Mouse (Mus musculus): ENCODE measurements around the gene Vill.

Gene Vill

DNA sequence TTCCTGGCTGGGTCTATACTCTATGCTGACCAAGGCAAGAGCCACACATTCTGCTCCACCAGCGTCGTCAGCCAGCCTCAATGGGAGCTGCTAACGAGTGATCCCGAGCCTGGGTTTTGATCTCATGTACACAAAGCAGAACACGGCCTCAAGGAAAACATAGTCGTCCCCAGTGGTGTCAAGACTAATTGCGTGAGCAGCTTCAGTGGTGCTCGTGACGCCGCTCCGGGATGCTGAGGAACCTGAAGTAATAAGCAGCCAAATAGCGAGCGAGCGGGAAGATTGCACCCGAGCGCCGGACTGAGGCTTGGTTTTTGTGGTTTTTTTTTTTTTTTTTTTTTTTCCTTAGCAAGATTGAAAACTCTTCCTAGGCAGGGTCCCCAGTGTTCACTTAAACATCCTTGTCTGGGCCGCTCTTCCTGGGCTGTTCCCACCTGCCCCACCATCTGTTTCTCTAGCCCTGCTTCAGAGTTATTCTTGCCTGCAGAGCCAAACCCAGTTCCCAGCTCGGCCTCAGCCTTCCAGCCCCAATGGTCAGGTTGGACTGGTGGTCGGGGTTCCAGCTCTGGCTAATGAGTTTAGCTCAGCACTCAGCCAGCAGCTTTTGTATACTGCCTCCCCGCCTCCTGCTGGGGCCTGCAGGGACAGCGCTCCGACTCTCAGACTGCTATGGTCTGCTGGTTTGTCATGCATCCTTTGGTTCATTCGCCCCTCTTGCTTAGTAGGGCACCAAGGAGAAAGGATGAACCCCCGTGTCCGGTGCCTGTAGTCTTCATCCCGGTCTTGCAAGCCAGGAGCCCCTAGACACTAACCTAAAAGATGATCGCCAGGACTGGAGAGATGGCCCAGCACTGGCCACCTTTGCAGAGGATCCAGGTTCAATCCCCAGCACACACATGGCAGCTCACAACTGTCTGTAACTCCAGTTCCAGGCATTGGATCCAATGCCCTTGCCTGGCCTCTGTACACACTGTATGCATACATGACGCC lies 17.6 kb upstream of the Vill start:
- no peak for DNase-seq (ENCODE audit: low spot score)

DNA sequence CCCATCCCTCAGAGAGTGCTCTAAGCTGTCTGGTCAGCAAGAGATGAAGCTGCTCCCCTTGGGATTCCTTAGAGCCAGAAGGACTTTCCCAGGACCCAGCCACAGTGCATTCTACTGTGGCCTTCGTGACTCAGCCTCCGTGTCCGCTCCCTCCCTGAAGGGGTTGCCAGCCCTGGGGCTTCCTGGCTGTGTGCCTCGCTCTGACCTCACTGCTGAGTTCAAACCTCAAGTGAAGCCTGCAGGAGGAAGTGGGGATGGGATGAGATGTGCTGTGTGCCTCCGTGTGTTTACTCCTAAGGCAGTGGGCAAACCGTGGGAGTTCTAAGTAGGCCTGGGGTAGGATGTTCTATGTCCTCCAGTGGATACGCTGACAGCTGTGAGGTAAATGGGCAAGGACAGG lies 16.7 kb upstream of the Vill start:
- no peak for DNase-seq (ENCODE audit: low spot score)

- DNase-seq (ENCODE audit: low spot score) = no peak
These were observed 15.4 kb upstream of the Vill start for GRCm38 (mm10) chr9:119037076-119037730.

DNA sequence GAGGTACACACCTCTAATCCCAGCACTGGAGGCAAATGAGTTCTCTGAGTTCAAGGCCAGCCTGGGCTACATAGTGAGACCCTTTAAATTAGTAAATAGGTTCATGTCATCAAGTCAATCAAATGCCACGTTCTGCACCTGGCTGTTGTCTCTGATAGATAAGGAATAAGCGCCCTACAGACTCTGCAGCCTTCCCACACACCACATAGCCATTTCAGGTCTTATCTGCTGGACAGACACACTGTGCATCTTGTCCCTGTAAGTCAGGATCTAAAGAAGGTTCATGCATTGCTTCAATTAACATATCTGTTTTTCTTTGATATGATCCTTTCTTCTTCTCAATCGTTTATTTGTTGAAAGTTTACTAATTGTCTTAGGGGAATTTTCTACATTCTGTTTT lies 14.0 kb upstream of the Vill start:
- DNase-seq (ENCODE audit: low spot score) = no peak

DNA sequence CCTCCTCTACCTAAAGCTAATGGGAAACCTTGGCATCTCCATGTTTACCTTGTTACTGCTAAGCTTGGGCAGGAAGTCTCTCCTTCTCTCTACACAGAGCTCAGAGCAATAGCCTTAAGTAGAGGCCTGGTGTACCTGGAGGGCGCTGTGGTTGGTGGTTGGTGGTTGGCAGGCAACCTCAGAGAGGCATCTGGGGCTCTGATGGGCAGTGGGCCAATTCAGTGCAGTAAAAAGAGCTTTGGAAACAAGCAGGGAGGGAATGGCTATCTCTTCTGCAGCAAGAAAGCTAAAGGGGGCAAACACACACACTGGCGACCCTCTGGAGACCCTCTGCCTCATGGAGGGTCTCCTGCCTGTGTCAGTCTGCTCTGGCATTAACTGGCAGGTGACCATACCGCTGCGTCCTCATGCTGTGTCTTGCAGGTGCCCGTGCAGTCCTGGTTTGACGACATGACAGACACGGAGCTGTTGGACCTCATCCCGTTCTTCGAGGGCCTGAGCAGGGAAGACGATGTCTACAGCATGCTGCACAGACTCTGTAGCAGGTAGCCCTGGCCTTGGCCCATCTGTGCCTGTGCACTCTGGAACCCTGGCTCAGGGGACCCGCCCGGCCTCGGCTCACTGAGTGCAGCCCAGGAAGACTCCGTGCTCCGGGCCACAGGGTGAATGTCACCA lies 12.3 kb upstream of the Vill start:
- DNase-seq (ENCODE audit: low spot score) = no peak

GRCm38 (mm10) chr9:119048182-119048903 lies 4.2 kb upstream of the Vill start:
- no peak for DNase-seq (ENCODE audit: low spot score)

- no peak for DNase-seq (ENCODE audit: low spot score)
These were observed 1.4 kb upstream of the Vill start for GRCm38 (mm10) chr9:119051158-119051557.

DNA sequence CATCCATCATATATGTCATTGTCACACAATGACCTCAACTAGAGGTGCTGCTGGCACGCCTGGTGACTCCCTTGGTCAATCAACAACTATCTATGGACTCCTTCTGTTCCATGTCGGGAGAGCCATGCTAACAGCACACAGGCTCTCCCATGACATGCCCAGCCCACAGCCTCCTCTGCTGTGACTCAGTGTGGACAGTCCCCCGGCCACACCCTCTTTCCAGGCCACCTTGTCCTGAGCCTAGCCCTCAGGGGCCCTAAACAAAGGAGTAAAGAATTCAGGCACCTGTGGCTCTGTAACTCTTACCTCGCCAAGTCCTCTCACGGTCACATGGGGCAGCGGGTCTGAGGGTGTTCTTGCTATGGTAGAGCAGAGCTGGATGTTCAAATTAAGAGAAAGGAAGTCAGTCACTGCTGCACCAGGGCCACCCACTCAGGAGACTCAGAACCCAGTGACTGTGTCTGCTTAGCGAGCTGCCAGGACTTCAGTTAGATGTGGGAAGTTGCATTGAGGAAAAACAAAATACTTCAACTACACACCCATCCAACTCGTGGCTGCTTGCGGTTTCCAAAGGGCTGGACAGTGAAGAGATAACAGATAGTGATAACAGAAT lies 1.5 kb downstream of the Vill start:
- DNase-seq (ENCODE audit: low spot score) = no peak

GRCm38 (mm10) chr9:119055336-119055735 lies 2.8 kb downstream of the Vill start:
- DNase-seq (ENCODE audit: low spot score) = no peak

DNA sequence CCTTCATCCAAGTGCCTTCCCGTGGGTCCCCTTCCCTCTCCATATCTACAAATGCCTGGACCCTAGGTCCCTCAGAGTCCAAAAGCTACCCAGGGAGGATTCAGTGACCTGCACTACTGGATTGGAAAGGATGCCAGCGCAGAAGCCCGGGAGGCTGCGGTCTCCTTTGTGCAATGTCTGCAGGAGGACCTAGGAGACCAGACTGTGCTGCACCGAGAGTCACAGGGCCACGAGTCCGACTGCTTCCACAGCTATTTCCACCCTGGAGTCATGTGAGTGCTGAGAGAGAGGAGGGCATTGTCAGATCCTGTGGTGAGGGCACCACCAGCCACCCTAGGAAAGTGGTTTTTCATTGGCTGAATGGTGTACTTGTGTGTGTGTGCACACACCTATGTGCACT lies 5.7 kb downstream of the Vill start:
- no peak for DNase-seq (ENCODE audit: low spot score)

GRCm38 (mm10) chr9:119060701-119061100 lies 8.1 kb downstream of the Vill start:
- no peak for DNase-seq (ENCODE audit: low spot score)

- no peak for DNase-seq (ENCODE audit: low spot score)
These were observed 10.6 kb downstream of the Vill start for GRCm38 (mm10) chr9:119063036-119063644.

- DNase-seq (ENCODE audit: low spot score) = no peak
These were observed 11.7 kb downstream of the Vill start for GRCm38 (mm10) chr9:119064296-119064695.

- DNase-seq (ENCODE audit: low spot score) = peak; percentile 89
These were observed 15.0 kb downstream of the Vill start for GRCm38 (mm10) chr9:119067601-119068000.

GRCm38 (mm10) chr9:119068266-119068665 lies 15.7 kb downstream of the Vill start:
- no peak for DNase-seq (ENCODE audit: low spot score)

DNA sequence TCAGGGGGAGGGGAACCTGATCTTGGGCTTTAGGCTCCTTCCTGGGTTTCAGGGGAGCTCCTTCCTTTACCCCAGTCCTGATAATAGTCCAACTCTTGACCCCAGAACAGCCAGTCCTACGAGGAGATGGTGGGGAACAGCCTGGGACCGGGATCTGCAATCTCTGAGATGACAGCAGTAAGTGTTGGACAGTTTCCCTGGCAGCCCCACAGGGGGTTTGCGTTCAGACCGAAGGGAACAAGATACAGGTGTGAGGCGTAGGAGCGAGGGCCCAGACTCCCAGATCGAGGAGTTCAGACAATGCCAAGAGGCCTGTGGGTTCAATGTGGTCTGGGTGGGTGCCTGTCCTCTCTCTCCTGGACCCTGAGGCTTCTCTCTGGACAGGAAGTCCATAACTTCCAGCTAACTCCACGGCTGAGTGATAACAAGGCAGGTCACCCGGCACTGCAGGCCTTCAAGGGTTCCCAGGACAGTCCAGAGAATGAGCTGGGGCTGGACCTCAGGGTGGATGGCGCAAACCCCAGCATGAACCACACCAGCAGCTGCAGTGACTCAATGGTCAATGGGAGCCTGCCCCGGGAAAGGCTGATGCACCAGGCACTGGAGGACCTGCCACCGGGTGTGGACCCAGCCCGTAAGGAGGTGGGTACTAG lies 17.7 kb downstream of the Vill start:
- DNase-seq (ENCODE audit: low spot score) = no peak

DNA sequence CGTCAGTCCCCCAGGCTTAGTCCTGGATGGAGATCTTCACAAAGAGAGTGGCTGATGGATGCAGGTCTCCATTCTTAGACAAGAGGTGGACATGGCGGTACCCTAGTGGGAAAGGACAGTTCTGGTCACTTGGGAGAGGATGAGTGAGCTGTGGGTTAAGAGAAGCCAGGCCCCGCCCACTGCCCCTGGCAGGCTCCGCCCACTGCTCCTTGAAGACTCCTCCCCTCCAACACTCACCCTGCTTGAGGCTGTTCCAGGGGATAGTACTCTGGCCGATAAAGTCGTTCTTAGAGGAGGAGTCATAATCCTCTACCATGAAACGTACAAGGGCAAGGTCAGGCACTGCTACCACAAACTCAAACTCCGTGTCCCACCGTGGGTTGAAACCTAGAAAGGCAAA lies 19.2 kb downstream of the Vill start:
- DNase-seq (ENCODE audit: low spot score) = no peak

- DNase-seq (ENCODE audit: low spot score) = no peak
These were observed 20.8 kb downstream of the Vill start for GRCm38 (mm10) chr9:119073184-119073895.

- DNase-seq (ENCODE audit: low spot score) = no peak
These were observed 23.1 kb downstream of the Vill start for GRCm38 (mm10) chr9:119075685-119076084.
